Mouse (Mus musculus) hematopoietic stem cell, adult 5-6 weeks (primary cell): ENCODE measurements at regions not wholly inside any gene's neighbourhood (a gene's known extent, or its start where the extent isn't known, plus 50 kb on each side); places are given as distances from the start of the nearest gene placed in this dataset.
"Not testable (repeated sequence)": the region's sequence is repeated elsewhere in the genome, so short reads cannot be mapped to it uniquely, and the experiment has no call there.

ENCODE experiments used
- ATAC-seq, 2 experiments: fragments of 125-278 bp in 1 of 2; replicated peaks in 1 of 2; 2 replicates each; pipeline ENCODE4 v1.8.0; 2016 to 2017; ENCODE audit warnings: inconsistent platforms in 2 of 2, mild to moderate bottlenecking in 2 of 2, moderate number of reproducible peaks in 2 of 2, low read depth in 1 of 2, moderate TSS enrichment in 1 of 2; ENCODE audit not compliant: low FRiP score in 2 of 2, poor library complexity in 2 of 2, severe bottlenecking in 2 of 2, insufficient read depth in 1 of 2, low TSS enrichment in 1 of 2

- ATAC-seq: peak; percentile 68 to 91
Observed at GRCm38 (mm10) chr4:146263038-146263685, 106.5 kb downstream of the Zfp600 start.

- not testable (repeated sequence) for ATAC-seq
Observed at GRCm38 (mm10) chr4:146263790-146264189, 107.2 kb downstream of the Zfp600 start.

- ATAC-seq: peak; percentile 97 to 99
Observed at GRCm38 (mm10) chr4:146270119-146270747, 113.6 kb downstream of the Zfp600 start.
